Mouse (Mus musculus) embryo, embryonic 10 days (tissue): ENCODE data around the gene Hspbap1.

Experiments used
- DNase-seq: peaks from one replicate; pipeline ENCODE4 v3.0.0-alpha.2; 2015; ENCODE audit warnings: low spot score

The Hspbap1 gene

DNA sequence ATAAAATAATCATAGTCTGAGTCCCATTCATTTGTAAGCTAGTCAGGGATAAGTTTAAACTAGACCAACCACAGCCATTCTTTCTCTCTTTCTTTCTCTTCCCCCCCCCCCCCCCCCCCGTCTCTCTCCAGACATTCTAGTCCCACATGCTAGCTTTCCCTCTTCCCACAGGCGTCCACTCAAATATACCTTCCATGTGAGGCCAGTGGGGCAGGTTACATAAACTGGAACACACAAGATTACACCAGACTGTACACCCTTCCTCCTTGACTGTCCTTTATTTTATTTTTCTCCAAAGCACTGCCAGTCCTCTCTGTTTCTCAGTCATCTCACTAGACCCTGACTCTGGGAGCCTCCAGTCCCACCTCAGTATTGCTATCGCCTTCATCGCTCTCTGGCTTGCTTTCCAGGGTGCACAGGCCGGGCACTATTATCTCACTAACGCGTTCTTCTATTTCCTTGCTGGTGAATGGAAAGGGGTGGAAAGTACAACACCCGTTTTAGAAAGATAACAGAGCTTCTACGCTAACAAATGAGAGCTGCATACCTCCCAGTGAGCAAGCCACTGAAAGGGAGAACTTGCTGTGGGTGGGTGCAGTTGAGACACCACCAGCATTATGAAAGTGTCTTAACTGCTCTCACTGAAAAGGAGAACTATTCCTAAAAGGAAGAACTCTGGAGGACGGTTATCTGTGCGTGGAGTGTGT lies 6.4 kb upstream of the Hspbap1 start:
- no peak for DNase-seq

DNA sequence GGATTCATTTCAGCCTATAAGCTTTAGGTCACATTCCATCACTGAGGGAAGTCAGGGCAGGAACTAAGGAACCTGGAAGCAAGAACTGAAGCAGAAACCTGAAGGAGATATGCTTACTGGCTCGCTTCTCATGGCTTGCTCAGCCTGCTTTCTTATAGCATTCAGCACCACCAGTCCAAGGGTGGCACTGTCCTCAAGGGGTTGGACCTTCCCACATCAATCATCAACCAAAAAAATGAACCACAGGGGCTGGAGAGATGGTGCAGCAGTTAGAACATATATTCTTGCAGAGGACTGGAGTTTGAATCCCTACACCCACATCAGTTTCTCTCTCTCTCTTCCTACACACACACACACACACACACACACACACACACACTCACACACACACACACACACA lies 5.2 kb upstream of the Hspbap1 start:
- no peak for DNase-seq

DNA sequence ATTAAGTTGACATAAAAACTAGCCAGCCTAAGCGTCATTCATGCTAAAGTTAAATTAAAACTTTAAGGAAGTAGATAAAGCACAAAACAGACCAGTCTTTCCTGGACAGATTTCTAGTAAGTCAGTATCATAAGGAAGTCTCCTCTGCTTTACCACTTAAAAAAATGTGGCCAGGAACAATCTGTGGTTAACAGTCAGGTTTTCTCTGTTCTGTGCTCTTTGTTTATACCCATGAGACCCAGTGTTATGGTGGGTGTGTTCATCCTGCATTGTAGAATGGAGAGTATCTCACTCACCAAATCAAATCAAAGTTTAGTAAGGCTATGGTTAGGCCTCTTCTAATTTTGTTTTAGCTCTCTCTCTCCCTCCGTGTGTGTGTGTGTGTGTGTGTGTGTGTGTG lies 4.7 kb upstream of the Hspbap1 start:
- DNase-seq = no peak

DNA sequence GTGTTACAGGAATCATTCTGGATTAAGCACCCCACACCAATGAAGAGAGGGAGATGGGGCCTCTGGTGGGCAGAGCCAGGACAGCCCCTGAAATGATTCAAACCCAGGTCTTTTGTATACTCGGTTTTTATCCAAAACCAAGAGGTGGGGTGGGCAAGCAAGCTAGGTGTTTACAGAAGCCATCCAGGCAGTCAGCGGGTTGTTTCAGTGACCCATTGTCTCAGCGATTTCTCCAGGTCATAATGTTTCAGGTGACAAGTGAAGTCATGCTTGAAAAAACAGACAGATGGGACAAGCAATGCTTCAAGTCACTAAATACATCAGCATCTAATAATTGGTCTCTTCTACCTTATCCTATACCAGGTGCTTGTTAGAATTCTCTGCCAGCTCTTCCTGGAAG lies 3.8 kb upstream of the Hspbap1 start:
- no peak for DNase-seq

DNA sequence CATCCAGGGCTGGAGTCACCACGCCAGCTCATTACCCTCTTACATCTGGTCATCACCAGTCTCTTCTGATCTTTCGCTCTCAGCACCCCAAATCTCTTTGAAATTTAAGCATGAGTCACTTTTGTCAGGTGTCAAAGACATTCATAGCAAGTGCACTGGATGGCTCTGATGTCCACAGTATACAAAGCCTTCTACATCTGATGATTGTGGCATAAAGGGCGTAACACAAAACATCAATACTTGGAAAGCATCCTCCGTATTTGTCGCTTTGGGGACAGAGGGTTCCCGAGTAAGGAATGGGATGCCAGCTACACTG lies 1.7 kb upstream of the Hspbap1 start:
- DNase-seq = no peak

DNA sequence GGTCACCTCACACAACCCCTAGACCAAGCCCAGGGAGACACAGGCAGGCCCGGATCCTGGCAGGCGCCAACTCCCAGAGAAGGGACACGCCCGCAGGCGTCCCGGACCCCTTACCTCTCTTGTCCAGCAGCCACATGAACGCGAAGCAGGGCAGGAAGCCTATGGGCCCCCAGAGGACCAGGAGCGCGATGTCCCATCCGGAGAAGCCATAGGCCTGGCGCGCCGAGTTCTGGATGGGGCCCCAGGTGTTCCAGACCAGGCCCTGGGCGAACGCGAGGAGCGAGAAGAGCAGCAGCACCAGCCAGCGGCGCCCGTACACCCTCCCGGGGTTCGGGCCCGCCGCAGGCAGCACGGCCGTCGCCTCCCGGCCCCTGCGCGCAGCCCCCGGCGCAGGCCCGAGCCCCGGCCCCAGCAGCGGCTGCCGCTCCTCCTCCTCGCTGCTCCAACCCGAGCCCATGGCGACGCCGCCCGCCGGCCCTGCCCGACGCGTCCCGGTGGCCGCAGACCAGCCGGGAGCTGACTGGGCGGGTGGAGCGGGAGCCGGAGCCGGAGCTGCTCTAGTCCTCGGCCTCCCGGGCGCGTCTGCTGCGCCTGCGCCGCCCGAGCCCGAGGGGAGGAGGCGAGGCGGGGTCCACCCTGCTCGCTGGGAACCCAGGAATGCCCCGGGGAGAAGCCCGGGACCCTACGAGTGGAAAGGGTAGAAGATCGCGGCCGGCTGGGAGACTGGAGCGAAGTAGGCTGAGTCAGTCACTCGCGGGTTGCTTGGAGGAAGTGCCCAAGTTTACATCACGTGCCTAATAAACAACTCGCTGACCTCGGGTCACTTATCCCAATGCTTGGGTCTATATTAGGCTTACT lies 1.2 kb upstream of the Hspbap1 start, which contains the start of gene Dirc2:
Gene Dirc2 (minus strand): TSS at position 572 of the 858 bp plus-strand sequence.
- peak; percentile 75 for DNase-seq

DNA sequence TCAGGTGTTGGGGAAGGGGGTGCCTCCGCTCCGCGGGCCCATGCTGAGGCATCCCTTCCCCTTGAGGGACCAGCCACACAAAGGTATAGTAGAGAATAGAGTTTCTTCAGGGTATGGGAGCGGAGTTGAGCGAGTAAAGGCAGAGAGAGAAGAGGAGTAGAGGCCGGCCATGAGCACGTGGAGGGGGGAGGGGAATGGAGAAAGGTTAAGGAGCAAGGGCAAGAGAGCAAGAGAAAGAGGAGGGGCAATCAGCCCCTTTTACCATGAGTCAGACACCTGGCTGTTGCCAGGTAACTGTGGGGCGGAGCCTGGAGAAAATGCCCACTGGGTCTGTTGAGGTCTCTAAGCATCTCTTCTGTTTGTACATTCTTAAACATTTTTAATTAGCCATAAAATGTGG lies 966 bp downstream of the Hspbap1 start:
- no peak for DNase-seq

DNA sequence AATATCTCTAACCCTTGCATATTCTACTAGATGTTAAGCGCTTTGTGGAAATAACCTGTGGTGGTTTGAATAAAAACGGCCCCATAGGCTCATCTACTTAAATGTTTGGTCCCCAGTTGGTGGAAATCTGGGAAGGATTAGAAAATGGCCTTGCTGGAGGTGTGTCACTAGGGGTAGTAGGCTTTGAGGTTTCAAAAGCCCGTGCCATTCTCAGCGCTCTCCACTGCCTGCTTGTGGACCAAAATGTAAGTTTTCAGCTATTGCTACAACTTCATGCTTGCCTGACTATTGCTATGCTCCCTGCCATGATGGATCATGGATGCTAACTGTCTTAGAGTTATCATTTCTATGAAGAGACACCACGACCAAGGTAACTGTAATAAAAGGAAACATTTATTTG lies 1.4 kb downstream of the Hspbap1 start:
- DNase-seq = no peak

DNA sequence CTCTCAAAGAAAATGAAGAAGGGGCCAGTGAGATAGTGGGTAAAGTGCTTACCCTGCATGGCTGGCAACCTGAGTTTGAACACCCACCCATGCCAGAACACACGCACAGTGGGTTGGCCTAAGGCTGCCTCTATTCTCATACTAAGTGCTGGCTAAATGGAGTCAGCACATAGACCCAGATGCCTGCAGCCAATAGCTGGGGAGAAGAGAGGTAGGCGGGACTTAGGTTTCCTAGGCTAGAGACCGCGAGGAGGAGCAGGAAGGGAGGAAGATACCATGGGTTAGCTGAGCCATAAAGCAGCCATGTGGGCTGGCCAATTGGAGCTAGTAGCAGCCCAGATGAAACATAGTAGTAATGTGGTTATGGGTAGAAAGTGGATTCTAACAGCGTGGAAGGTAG lies 2.4 kb downstream of the Hspbap1 start:
- no peak for DNase-seq

DNA sequence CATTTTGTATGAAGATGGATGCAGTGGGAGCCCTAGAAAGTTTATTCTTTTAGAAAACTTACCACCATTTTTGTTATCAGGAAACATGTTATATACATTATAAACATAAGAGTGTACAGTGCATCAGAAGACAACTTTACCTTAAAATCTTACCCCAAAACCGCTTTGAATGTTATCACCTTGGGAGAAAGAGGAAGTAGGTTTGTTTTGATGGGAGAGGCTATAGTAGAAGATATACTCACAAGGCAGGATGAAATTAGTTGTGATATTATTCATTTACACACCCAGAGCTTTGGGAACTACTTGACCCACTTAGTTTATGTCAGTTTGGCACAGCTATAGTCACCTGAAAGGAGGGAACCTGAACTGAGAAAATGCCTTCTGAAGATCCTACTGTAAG lies 5.7 kb downstream of the Hspbap1 start:
- no peak for DNase-seq

DNA sequence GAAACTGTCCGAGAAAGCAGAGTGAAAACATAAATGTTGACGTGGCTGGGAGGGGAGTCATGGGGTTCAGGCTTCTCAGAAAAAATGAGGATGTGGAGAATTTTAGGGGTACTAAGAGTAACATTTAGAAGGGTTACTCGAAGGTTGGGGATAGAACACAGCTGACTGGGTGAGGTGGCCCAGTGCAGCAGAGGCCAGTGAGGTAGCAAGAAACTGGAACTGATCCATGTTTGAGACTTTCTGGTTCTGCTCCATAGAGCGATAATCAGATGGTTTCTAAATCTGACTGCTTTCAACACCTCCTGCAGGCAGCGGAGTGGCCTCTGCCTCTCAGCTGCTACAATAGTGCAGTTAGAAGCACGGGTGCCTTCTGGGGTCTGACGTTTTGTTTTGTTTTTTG lies 6.6 kb downstream of the Hspbap1 start:
- no peak for DNase-seq

DNA sequence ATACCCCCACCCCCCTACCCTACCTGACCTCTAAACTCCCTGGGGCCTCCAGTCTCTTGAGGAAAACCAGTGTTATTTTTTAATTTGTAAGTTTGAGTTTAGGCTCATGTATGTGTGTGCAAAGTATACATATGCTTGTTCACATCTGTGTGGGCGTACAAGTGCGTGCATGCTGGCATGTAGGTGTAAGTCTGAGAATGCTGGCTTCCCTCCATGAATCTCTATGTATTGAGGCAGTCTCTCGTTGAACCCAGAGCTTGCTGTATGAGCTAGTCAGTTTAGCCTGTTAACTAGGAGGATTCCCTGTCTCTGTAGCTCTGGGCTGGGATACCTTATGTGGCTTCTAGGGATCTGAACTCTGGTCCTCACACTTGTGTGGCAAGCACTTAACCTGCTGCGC lies 7.6 kb downstream of the Hspbap1 start:
- DNase-seq = no peak

DNA sequence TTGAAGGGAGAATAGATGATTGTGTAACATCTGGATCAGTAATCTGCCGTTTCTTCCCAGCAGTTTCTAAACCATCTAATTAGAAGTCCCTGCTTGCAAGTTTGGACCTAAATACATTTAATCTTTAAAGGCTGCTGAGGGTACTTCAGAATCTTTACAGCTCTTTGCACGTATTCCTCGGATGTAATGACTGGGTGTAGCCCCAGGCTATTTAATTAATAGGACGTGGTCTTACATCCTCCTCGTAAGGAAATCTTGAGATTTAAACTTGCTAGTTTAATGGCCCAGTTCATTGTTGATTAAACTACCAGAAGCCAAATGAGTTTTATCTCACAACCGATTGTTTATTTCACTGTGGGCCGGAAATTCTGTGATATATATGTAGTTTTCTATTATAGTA lies 9.5 kb downstream of the Hspbap1 start:
- DNase-seq = no peak

DNA sequence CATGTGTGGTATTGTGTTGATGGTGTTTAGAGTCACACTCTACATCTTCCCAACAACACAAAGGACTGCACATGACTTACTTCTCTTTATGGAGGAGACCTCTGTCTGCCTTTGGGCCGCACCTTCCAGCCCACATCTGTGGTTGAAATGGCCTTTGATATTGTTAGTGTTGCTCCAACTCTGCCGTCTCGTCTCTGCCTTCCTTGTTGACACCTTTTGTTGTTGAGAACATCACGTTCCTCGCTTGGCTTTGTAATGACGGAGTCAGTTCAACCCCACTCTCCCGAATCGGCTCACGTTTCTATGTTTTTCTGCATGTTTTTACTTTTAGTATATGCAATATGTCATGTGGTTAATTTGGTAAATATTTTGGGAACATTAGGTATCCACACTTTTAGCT lies 10.9 kb downstream of the Hspbap1 start:
- DNase-seq = no peak

DNA sequence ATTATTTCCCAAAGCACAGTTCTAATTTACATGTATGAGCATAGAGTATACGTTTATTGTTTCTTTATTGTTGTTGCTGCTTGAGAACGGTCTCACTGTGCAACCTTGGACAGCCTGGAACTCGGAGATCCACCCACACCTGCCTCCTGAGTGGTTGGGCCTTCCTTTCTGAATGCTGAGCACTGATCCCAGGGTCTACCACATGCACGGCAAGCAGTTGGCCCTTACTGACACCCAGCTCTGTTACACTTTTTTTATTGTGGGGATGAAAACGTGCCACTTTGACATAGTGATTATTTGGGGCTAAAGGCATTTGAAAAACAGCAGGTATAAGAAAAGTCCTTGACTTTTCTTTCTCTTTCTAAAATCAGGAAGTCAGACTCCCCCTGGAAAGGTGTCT lies 11.5 kb downstream of the Hspbap1 start:
- no peak for DNase-seq

DNA sequence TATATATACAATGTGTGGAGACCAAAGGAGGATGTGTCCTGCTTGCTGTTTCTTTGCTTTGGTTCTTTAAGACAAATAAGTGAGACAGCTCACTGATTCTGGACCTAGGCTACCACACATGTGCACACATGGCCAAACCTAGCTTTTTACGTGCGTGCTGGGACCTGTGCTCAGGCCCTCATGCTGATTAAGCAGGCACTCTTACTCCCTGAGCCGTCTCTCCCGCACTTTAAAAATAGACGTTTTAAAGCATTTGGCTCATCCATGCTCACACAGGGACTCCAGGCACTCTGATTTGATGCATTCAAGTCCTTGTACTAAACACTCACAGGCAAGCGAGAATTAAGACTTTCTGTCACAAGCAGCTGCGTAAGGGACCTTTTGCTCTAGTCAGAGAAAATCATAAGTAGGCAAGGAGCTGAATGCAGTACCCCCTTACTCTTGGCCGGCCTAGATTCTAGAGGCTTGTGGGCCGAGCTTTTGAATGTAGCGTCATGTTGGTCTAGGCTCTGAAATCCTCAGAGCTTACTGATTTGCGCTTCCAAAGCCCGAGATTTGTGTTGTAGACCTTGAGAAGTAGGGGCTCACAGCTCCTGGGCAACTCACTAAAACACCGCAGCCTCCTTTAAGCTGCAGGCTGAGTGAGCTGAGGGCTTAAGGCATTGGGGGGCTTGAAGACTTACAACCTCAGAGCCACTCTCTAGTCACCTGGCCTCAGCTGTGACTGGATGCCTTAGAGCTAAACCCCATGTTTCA lies 12.5 kb downstream of the Hspbap1 start:
- DNase-seq = no peak

DNA sequence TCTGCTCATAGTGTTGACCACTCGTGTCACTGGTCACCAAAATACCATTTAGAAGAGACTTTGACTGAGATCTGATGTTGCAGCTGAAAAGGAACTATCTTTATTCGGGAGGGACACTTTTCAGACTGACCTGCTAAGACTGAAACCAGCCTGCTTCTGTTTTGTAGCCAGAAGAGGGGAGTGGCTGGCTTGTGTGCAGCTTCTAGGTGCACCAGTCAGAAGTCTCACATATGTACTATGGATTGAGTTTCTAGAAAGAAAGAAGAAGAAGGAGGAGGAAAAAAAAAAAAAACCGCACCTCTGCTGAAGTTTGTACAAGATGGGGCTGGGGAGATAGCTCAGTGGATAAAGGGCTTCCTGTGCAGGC lies 13.0 kb downstream of the Hspbap1 start:
- DNase-seq = no peak

DNA sequence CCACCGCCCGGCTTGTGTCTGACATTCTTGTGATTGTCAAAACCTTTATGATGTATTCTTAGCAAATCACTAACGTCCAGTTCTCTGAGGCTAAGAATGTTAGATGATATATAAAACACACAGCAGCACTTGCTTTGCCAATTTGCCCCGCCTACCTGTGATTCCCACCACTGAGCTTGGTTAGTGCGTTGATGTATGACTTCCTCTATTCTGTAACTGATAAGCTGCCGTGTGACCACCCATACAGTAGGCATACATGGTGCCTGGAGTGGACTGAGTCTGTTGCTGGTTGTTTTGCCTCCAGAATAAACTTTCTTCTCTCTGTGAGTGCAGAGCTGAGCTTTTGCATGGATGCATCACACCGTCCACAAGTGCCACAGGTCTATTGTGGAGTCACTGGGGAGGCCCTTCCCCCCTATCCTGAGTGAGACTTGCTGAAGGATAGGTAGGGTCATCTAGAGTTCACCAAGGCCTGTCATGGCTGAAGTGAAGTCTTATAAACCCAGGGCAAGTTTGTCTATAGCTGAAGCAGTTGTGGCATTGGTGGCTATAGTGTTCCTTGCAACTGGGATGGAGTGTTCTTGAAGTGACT lies 14.1 kb downstream of the Hspbap1 start:
- no peak for DNase-seq

DNA sequence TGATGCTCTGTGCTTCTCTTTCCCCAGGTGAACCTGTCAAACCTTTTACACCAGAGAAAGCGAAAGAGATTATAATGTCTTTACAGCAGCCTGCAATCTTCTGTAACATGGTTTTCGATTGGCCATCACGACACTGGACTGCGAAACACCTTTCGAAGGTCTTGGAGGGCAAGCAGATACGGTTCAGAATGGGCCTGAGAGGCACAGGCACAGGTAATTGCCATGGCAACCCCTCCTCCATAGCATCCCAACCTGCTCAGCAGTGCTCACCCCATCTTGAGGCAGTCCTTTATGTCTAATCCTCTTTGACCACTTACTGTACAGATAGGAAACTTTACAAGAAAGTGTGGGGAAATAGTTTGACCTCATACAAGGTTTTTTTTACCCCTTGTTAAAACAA lies 17.0 kb downstream of the Hspbap1 start:
- DNase-seq = no peak

DNA sequence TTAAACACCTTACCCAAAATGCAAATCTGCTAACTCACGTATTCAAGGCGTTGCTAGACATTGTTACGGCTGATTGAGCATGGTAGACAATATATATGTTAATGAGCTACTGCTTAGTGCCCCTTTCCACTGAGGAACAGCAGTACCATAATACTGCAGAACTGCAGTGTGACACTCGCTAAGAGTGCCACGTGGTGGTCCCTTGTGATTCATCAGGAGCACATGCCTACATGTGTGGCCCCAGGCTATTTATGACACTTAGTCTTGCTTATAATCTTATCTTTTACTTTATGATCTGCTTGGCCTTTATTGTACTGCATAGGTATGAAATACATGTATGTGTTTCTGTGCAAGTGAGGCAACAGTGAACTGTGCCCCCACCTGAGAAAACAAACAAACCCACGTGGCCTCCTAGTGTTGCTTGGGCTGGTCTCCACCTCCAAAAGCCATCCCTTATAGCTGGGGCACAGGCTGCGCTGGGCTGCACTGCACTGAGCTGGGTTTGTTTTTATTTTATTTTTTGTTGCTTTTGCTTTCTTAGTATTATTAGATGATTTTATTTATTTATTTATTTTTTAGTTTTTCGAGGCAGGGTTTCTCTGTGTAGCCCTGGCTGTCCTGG lies 17.5 kb downstream of the Hspbap1 start:
- DNase-seq = no peak

DNA sequence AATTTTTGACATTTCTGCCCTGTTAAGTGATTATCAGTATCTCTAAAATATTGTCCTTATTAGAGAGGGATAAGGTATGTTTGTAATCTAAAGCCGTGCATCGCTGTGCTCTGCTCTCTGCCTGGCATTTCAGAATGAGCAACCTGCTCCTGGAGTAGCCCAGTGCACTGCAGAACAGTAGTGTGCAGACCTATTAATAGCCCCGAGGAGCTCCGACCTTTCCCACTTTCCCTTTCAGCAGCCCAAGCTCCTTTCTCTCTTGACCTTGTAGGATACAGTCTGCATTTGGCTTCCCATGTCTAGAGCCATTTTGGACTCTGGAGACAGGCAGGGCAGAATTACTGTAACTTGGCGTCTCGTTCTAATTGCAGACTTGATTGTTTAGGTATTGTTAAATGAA lies 18.2 kb downstream of the Hspbap1 start:
- DNase-seq = no peak

DNA sequence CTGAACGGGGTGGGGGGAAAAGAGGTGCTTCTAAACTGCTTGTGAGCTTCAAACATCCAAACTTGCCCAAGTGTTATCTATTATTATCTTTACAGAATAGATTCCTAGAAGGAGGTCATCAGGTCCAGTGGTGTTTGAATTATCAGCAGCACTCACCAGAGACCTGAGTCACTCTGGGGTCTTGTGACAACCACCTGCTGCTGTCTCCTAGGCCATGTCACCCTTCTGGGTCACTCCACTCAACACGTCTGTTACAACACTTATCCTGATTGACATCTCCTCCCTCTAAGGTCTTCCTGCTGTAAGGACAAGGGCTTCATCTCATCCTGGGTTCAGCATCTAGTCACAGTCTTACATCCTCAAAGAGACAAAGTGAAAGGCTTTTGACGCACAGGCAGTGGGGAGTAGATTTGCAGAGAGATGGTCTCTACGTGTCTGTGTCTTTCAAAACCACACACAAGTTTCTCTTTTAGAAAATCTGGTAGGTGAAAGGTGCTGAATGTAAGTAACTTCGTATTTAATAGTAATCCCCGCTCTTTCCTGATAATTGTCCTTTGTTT lies 21.9 kb downstream of the Hspbap1 start:
- DNase-seq = peak; percentile 3
